Mouse (Mus musculus) E14TG2a.4 (cell line): ENCODE data around the gene Rubcnl.

Experiments used
- H3K27me3 ChIP-seq: 2 replicates; pipeline ENCODE4 v1.6.1; 2014; ENCODE audit warnings: low read length, control low read depth; ENCODE audit not compliant: insufficient read depth
- H3K36me3 ChIP-seq: 2 replicates; pipeline ENCODE4 v1.6.1; 2014; ENCODE audit warnings: low read length, control low read depth; ENCODE audit not compliant: insufficient read depth
- H3K4me1 ChIP-seq: replicated peaks from 2 replicates; pipeline ENCODE4 v1.6.1; 2014; ENCODE audit warnings: low read depth, low read length, control low read depth
- H3K4me3 ChIP-seq: replicated peaks from 2 replicates; pipeline ENCODE4 v1.5.1; 2014; ENCODE audit warnings: mild to moderate bottlenecking, low read length
- H3K9me3 ChIP-seq: 2 replicates; pipeline ENCODE4 v1.6.1; 2014; ENCODE audit warnings: low read length, control low read depth
- CTCF ChIP-seq: conservative IDR thresholded peaks from 2 replicates; pipeline ENCODE4 v1.5.1; 2014; ENCODE audit warnings: low read length
- NANOG ChIP-seq: IDR thresholded peaks from 2 replicates; pipeline ENCODE4 v1.6.1; 2014; ENCODE audit warnings: borderline replicate concordance, low read length, mixed read lengths
- POU5F1 ChIP-seq: IDR thresholded peaks from 2 replicates; pipeline ENCODE4 v1.6.1; 2014; ENCODE audit warnings: low read length, borderline replicate concordance

Rubcnl gene

GRCm38 (mm10) chr14:75052451-75052850, 36.6 kb downstream of the Rubcnl start:
- Histone ChIP-seq H3K9me3 (no peaks in the 10 kb centered on the region), H3K4me3 (no peak overlapping the region), H3K27me3 (peaks cover 33% of the 10 kb centered on the region), H3K36me3 (no peaks in the 10 kb centered on the region), H3K4me1 (no peaks in the 10 kb centered on the region)
- TF ChIP-seq POU5F1 (no peak), CTCF (peak; percentile 49)

GRCm38 (mm10) chr14:75054455-75055343, 38.9 kb downstream of the Rubcnl start:
- no peak overlapping the region for H3K4me3 ChIP-seq
- peaks cover 35% of the 10 kb centered on the region for H3K27me3 ChIP-seq
- H3K36me3 ChIP-seq: no peaks in the 10 kb centered on the region
- H3K9me3 ChIP-seq: no peaks in the 10 kb centered on the region
- H3K4me1 ChIP-seq: no peaks in the 10 kb centered on the region
- TF ChIP-seq NANOG (no peak), POU5F1 (no peak), CTCF (no peak)

- H3K36me3 ChIP-seq: no peaks in the 10 kb centered on the region
- no peaks in the 10 kb centered on the region for H3K4me1 ChIP-seq
- peaks cover 35% of the 10 kb centered on the region for H3K27me3 ChIP-seq
- no peak overlapping the region for H3K4me3 ChIP-seq
- H3K9me3 ChIP-seq: no peaks in the 10 kb centered on the region
- TF ChIP-seq NANOG (no peak), CTCF (no peak), POU5F1 (no peak)
Measured at GRCm38 (mm10) chr14:75056861-75057431, 41.1 kb downstream of the Rubcnl start.

- H3K4me1 ChIP-seq: no peaks in the 10 kb centered on the region
- H3K36me3 ChIP-seq: no peaks in the 10 kb centered on the region
- TF ChIP-seq POU5F1 (no peak), CTCF (peak; percentile 80), NANOG (no peak)
- peaks cover 15% of the 10 kb centered on the region for H3K27me3 ChIP-seq
- H3K4me3 ChIP-seq: no peak overlapping the region
- peaks cover 14% of the 10 kb centered on the region for H3K9me3 ChIP-seq
Measured at GRCm38 (mm10) chr14:75060562-75060961, 44.7 kb downstream of the Rubcnl start.

GRCm38 (mm10) chr14:75063936-75064335, 48.1 kb downstream of the Rubcnl start:
- Histone ChIP-seq H3K36me3 (no peaks in the 10 kb centered on the region), H3K4me1 (no peaks in the 10 kb centered on the region), H3K27me3 (no peaks in the 10 kb centered on the region; the same call in 1 of the 2 replicates), H3K4me3 (no peak overlapping the region), H3K9me3 (peaks cover 40% of the 10 kb centered on the region)
- TF ChIP-seq POU5F1 (no peak), CTCF (no peak), NANOG (no peak)

GRCm38 (mm10) chr14:75064520-75064919, 48.7 kb downstream of the Rubcnl start:
- no peak for TF ChIP-seq POU5F1
- no peak for TF ChIP-seq CTCF
- TF ChIP-seq NANOG: no peak
- Histone ChIP-seq H3K4me3 (no peak overlapping the region), H3K36me3 (no peaks in the 10 kb centered on the region), H3K27me3 (no peaks in the 10 kb centered on the region; the same call in 1 of the 2 replicates), H3K4me1 (no peaks in the 10 kb centered on the region), H3K9me3 (peaks cover 43% of the 10 kb centered on the region)

- TF ChIP-seq NANOG (no peak), CTCF (no peak), POU5F1 (no peak)
- no peak overlapping the region for H3K4me3 ChIP-seq
- H3K27me3 ChIP-seq: no peaks in the 10 kb centered on the region; the same call in 1 of the 2 replicates
- H3K36me3 ChIP-seq: no peaks in the 10 kb centered on the region
- no peaks in the 10 kb centered on the region for H3K4me1 ChIP-seq
- peaks cover 43% of the 10 kb centered on the region for H3K9me3 ChIP-seq
Measured at GRCm38 (mm10) chr14:75065211-75065610, 49.4 kb downstream of the Rubcnl start.

GRCm38 (mm10) chr14:75068430-75069112, 52.7 kb downstream of the Rubcnl start:
- Histone ChIP-seq H3K4me3 (no peak overlapping the region), H3K9me3 (peaks cover 43% of the 10 kb centered on the region), H3K4me1 (no peaks in the 10 kb centered on the region; the same call in 1 of the 2 replicates), H3K27me3 (peaks cover 8% of the 10 kb centered on the region; the same call in 1 of the 2 replicates), H3K36me3 (no peaks in the 10 kb centered on the region)
- TF ChIP-seq POU5F1 (no peak), NANOG (no peak), CTCF (no peak)
